Mouse (Mus musculus) hindbrain, embryonic 13.5 days (tissue): ENCODE measurements around the gene Pcyt2. TPM values are rescaled to one million over a fixed set of nuclear protein-coding genes. Genes with fewer than 3 reads are reported as not detected.
A peak's percentile ranks its signal among the peaks of the same experiment; 100 is the strongest.
"Not testable (repeated sequence)": the region's sequence is repeated elsewhere in the genome, so short reads cannot be mapped to it uniquely, and the experiment has no call there.

Experiments used
- ATAC-seq: fragments of 200-750 bp; cut with Nextera tagmentation; 2 replicates; pipeline ENCODE4 v1.8.0; 2017; ENCODE audit warnings: moderate TSS enrichment; ENCODE audit not compliant: low FRiP score
- H3K27ac ChIP-seq: fragments of 300-500 bp; sonication (generic); 2 replicates; pipeline ENCODE4 v1.5.1; 2015; ENCODE audit warnings: inconsistent platforms, mild to moderate bottlenecking, moderate library complexity
- H3K27me3 ChIP-seq: fragments of 300-500 bp; sonication (generic); 2 replicates; pipeline ENCODE4 v1.6.1; 2015; ENCODE audit warnings: mild to moderate bottlenecking, inconsistent platforms
- H3K36me3 ChIP-seq: fragments of 300-500 bp; sonication (generic); 2 replicates; pipeline ENCODE4 v1.6.1; 2015; ENCODE audit warnings: mild to moderate bottlenecking, inconsistent platforms
- H3K4me1 ChIP-seq: fragments of 300-500 bp; sonication (generic); replicated peaks from 2 replicates; pipeline ENCODE4 v1.6.1; 2015; ENCODE audit warnings: inconsistent platforms
- H3K4me2 ChIP-seq: fragments of 300-500 bp; sonication (generic); 2 replicates; pipeline ENCODE4 v1.6.1; 2015; ENCODE audit warnings: inconsistent platforms, mild to moderate bottlenecking, moderate library complexity
- H3K4me3 ChIP-seq: fragments of 300-500 bp; sonication (generic); 2 replicates; pipeline ENCODE4 v1.5.1; 2015; ENCODE audit warnings: mild to moderate bottlenecking, inconsistent platforms
- H3K9ac ChIP-seq: fragments of 300-500 bp; sonication (generic); 2 replicates; pipeline ENCODE4 v1.6.1; 2015; ENCODE audit warnings: mild to moderate bottlenecking, inconsistent platforms
- H3K9me3 ChIP-seq: fragments of 300-500 bp; sonication (generic); 2 replicates; pipeline ENCODE4 v1.6.1; 2016; ENCODE audit warnings: inconsistent platforms
- WGBS: fragments of 180-500 bp; shearing (Covaris S2); methylation state at CpG from one replicate; pipeline ENCODE4 v1.1.7; 2015; 5-methylcytosine and 5-hydroxymethylcytosine counted together
- polyA plus RNA-seq: library from polyadenylated mRNA; unstranded; fragments of >200 nt; fragmentation: Nextera tagmentation; extraction: Ambion mirVana; gene quantifications from 2 replicates; pipeline ENCODE4 v1.2.1, GENCODE M21; 2015

Pcyt2 gene
- polyA plus RNA-seq, 1 experiment from 2014 or later: 169 TPM

DNA sequence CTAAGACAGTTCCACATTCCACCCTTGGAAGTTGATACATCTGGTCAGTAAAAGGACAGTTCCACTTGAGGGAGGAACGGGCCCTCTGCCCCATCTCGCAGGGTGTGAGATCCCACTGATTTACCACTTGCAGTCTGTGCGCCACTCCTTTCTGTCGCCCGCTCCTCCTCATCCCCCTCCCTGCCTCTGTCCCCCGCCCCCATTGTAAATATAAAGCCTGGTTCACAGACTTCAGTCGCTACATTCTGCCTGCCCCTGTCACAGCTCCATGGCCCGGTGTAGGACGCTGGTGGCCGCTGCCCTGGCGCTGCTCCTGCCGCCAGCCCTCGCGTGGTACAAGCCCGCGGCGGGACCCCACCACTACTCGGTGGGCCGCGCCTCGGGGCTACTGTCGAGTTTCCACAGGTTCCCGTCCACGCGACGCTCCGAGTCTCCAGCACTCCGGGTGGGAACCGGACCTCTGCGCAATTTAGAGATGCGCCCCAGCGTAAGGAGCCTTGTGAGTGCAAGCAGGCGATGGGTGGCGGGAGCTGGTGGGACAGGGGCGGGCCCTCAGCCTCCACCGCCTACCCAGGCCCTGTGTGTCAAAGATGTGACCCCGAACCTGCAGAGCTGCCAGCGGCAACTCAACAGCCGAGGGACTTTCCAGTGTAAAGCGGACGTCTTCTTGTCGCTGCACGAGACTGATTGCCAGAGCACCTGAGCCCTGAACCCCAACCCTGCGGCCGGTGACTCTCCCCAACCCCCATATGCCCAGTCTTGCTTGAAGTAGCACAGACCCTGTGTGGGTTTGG lies 9.3 kb downstream of the Pcyt2 start, which contains the start of gene Npb:
Gene Npb, plus strand, starts transcription at position 237 of the 794 bp plus-strand sequence.
- peak within 1 kb of the TSS; percentile 25 for H3K4me3 ChIP-seq
- H3K9ac ChIP-seq: peak within 1 kb of the TSS; percentile 61
- no peaks in the 10 kb centered on the region for H3K9me3 ChIP-seq
- H3K4me1 ChIP-seq: peaks cover 21% of the 10 kb centered on the region
- ATAC-seq: no peak
- H3K27me3 ChIP-seq: peaks cover 32% of the 10 kb centered on the region
- no peak within 1 kb of the TSS for H3K27ac ChIP-seq
- WGBS: 6% methylated on average over 45 of the region's 45 CpGs
- peaks cover 78% of the 10 kb centered on the region for H3K36me3 ChIP-seq
- H3K4me2 ChIP-seq: peak within 1 kb of the TSS; percentile 48

GRCm38 (mm10) chr11:120606764-120607163 lies 11.0 kb downstream of the Pcyt2 start:
- Histone ChIP-seq H3K36me3 (peaks cover 78% of the 10 kb centered on the region), H3K27me3 (peaks cover 32% of the 10 kb centered on the region), H3K4me2 (no peak overlapping the region), H3K9ac (no peak overlapping the region), H3K4me1 (peaks cover 18% of the 10 kb centered on the region), H3K9me3 (no peaks in the 10 kb centered on the region), H3K27ac (no peak overlapping the region), H3K4me3 (no peak overlapping the region)
- no peak for ATAC-seq
- WGBS: 79% methylated on average over 4 of the region's 4 CpGs

- Histone ChIP-seq H3K27me3 (peaks cover 32% of the 10 kb centered on the region), H3K9ac (no peak overlapping the region), H3K4me1 (peaks cover 18% of the 10 kb centered on the region), H3K4me2 (no peak overlapping the region), H3K4me3 (no peak overlapping the region), H3K36me3 (peaks cover 77% of the 10 kb centered on the region), H3K9me3 (no peaks in the 10 kb centered on the region), H3K27ac (no peak overlapping the region)
- ATAC-seq: no peak
- 92% methylated on average over 7 of the region's 7 CpGs for WGBS
These were observed 12.1 kb downstream of the Pcyt2 start for GRCm38 (mm10) chr11:120605667-120606066.

- WGBS: 89% methylated on average over 2 of the region's 2 CpGs
- ATAC-seq: no peak
These were observed 14.2 kb downstream of the Pcyt2 start for GRCm38 (mm10) chr11:120603545-120603944.

GRCm38 (mm10) chr11:120600716-120601115 lies 17.0 kb downstream of the Pcyt2 start:
- no peak overlapping the region for H3K27ac ChIP-seq
- H3K4me2 ChIP-seq: no peak overlapping the region
- no peaks in the 10 kb centered on the region for H3K9me3 ChIP-seq
- H3K9ac ChIP-seq: no peak overlapping the region
- 93% methylated on average over 3 of the region's 3 CpGs for WGBS
- no peak overlapping the region for H3K4me3 ChIP-seq
- no peak for ATAC-seq
- H3K36me3 ChIP-seq: peaks cover 65% of the 10 kb centered on the region
- no peaks in the 10 kb centered on the region for H3K27me3 ChIP-seq
- H3K4me1 ChIP-seq: peaks cover 28% of the 10 kb centered on the region

More at GRCm38 (mm10) chr11:120603545-120603944, 14.2 kb downstream of the Pcyt2 start:
- Histone ChIP-seq H3K9ac (no peak overlapping the region), H3K9me3 (no peaks in the 10 kb centered on the region), H3K4me2 (no peak overlapping the region), H3K27me3 (peaks cover 18% of the 10 kb centered on the region), H3K4me3 (no peak overlapping the region), H3K4me1 (peaks cover 23% of the 10 kb centered on the region), H3K27ac (no peak overlapping the region), H3K36me3 (peaks cover 67% of the 10 kb centered on the region)

- peak overlapping the region; percentile 79 for H3K4me2 ChIP-seq
- H3K4me1 ChIP-seq: peaks cover 28% of the 10 kb centered on the region
- peak overlapping the region; percentile 92; the same call in 1 of the 2 replicates for H3K27ac ChIP-seq
- H3K9ac ChIP-seq: peak overlapping the region; percentile 79
- peak overlapping the region; percentile 100 for H3K4me3 ChIP-seq
- WGBS: 49% methylated on average over 17 of the region's 17 CpGs
- 0 out of 2 replicates have a peak, but pooled peaks have one; percentile 7 for ATAC-seq
- H3K9me3 ChIP-seq: no peaks in the 10 kb centered on the region
- peaks cover 63% of the 10 kb centered on the region for H3K36me3 ChIP-seq
- no peaks in the 10 kb centered on the region for H3K27me3 ChIP-seq
These were observed 18.7 kb downstream of the Pcyt2 start for GRCm38 (mm10) chr11:120598990-120599549.

DNA sequence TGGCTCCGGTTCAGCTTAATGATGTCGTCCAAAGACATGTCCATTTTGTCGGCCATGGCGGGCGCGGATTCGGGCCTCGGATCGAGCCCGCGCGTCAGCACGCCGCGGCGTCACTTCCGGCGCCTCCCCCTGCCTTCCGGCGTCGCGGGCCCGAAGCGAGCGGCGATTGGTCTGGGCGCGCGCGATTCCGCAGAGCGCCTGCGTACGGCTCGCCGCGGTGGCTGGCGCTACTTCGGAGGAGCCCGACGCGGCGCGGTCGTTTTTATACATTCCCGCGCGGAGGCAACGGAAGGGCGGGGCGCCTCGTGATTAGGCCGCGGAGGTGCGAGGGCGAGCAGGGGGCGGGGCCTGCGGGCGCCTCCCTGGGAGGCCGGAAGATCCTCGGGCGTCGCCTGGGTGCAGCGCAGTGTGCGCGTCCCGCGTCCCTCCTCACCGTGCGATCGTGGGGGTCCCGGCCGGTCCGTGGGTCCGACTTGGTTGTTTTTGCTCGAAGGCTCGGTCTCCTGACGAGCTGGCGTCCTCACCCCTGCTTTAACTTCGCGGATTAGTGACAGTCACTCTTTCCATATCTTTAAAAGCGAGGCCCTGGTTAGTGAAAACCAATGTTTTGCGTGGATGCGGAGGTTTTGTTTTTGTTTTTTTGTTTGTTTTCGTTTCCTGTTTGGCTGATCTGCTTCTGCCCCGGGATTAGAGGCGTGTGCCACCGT lies 19.3 kb downstream of the Pcyt2 start, which contains the start of the genes Alyref and Anapc11:
Gene Alyref, minus strand, starts transcription at position 83 of the 707 bp plus-strand sequence.
Gene Anapc11, plus strand, starts transcription at position 139 of the 707 bp plus-strand sequence.
- Histone ChIP-seq H3K27me3 (no peaks in the 10 kb centered on the region), H3K4me2 (peak within 1 kb of the TSS; percentile 96), H3K27ac (peak within 1 kb of the TSS; percentile 92), H3K4me3 (peak within 1 kb of the TSS; percentile 100), H3K9ac (peak within 1 kb of the TSS; percentile 99), H3K36me3 (peaks cover 63% of the 10 kb centered on the region), H3K4me1 (peaks cover 28% of the 10 kb centered on the region), H3K9me3 (no peaks in the 10 kb centered on the region)
- under 1% methylated on average over 88 of the region's 88 CpGs for WGBS
- ATAC-seq: peak; percentile 98

DNA sequence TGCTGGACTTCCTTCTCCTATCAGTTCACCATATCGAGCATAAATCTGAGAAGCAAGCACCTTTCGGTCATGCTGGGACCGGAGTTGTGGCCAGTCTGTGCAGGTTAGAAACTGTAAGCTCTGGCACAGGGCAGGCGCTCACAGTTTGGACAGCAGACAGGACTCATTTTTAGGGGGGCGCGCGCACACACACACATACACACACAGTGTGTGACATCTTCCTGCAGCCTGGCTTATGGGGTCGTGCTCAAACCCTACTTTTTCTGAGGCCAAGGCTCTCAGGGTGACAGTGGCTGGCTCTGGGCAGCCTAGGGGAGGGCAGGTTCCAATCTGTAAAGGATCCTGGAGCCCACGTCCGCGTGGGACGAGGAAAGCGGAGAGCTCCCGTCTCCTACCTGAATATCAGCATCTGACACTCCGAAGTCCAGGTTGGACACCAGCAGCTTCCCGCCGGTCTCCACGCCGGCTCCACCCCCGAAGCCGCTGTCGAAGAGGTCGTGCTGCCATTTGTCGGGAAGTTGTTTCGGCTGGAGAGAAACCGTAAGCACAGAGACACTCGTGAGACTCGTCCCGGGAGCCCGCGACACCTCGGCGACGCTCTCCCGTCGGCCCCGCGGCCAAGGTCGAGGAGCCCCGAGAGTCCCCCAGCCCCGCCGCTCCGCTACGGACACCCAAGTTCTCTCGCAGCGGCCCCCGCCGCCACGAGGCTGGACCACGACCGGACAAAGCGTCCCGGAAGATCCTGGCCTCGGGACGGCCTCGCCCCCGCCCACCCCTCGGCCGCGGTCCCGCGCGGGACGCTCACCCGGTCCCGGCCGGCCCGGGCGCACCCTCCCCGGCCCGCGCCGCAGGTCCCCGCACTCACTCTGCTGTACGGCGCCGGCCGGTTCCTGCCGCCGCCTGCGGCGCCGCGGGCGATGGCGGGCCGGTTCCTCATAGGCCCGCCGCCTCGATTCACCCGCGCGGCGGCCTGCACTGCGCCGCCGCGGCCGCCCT lies 20.2 kb downstream of the Pcyt2 start:
- WGBS: 6% methylated on average over 81 of the region's 99 CpGs

GRCm38 (mm10) chr11:120588531-120588930 lies 29.2 kb downstream of the Pcyt2 start:
- ATAC-seq: no peak
- WGBS: 93% methylated on average over 6 of the region's 6 CpGs
- H3K4me1 ChIP-seq: no peaks in the 10 kb centered on the region
- peaks cover 4% of the 10 kb centered on the region; the same call in 1 of the 2 replicates for H3K9me3 ChIP-seq
- no peak overlapping the region for H3K4me2 ChIP-seq
- no peak overlapping the region for H3K4me3 ChIP-seq
- H3K9ac ChIP-seq: no peak overlapping the region
- H3K36me3 ChIP-seq: peaks cover 88% of the 10 kb centered on the region
- no peak overlapping the region for H3K27ac ChIP-seq
- no peaks in the 10 kb centered on the region for H3K27me3 ChIP-seq

More for the DNA sequence above, 20.2 kb downstream of the Pcyt2 start:
- Histone ChIP-seq H3K4me3 (peak overlapping the region; percentile 100), H3K4me1 (peaks cover 28% of the 10 kb centered on the region), H3K27me3 (no peaks in the 10 kb centered on the region), H3K4me2 (peak overlapping the region; percentile 96), H3K36me3 (peaks cover 63% of the 10 kb centered on the region), H3K9ac (peak overlapping the region; percentile 99), H3K27ac (peak overlapping the region; percentile 92), H3K9me3 (no peaks in the 10 kb centered on the region)
- peak; percentile 67 for ATAC-seq

DNA sequence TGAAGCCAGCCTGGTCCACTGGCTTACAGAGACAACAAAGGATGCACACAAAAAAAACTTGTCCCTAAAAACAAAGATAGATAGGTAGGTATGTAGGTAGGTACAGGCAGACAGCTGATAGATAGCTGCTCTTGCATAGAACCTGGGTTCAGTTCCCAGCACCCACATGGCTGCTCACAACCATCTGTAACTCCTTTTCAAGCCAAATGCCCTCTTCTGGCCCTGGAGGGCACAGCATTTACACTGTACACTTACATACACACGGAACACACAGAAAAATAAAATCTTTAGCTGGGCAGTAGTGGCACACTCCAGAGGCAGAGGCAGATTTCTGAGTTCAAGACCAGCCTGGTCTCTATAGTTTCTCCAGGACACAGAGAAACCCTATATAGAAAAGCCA lies 33.8 kb downstream of the Pcyt2 start:
- Histone ChIP-seq H3K9me3 (peaks cover 4% of the 10 kb centered on the region; the same call in 1 of the 2 replicates), H3K4me2 (no peak overlapping the region), H3K27me3 (no peaks in the 10 kb centered on the region), H3K27ac (no peak overlapping the region), H3K4me1 (peaks cover 27% of the 10 kb centered on the region), H3K4me3 (no peak overlapping the region), H3K9ac (no peak overlapping the region), H3K36me3 (peaks cover 53% of the 10 kb centered on the region)
- WGBS: 88% methylated on average over 1 of the region's 1 CpGs
- ATAC-seq: no peak

- not testable (repeated sequence) for H3K27me3 ChIP-seq, H3K9ac ChIP-seq, H3K4me3 ChIP-seq, H3K4me2 ChIP-seq, ATAC-seq, H3K9me3 ChIP-seq
- WGBS: 86% methylated on average over 2 of the region's 2 CpGs
- Histone ChIP-seq H3K27ac (peak overlapping the region; percentile 98; the same call in 1 of the 2 replicates), H3K4me1 (peaks cover 31% of the 10 kb centered on the region), H3K36me3 (peaks cover 55% of the 10 kb centered on the region)
These were observed 34.8 kb downstream of the Pcyt2 start for GRCm38 (mm10) chr11:120582982-120583293.
